Mouse (Mus musculus): ENCODE measurements around the gene Notch2.

DNA sequence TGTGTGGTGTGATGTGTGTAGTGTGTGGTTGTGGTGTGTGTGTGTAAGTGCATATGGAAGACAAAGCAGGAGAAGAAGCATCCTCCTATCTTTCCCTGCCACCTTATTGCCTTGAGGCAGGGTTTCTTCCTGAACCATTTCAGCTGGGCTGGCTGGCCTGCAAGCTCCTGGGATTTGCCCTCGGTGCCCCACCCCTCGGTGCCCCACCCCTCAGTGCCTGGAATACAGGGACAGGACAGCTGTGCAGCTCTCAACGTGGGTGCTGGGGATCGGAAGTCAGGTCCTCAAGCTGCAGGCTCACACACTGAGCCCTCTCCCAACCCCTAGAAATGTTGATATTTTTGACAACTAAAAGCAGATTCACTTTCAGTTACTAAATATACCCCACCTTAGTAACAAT lies 142.8 kb downstream of the Notch2 start:
- TF ChIP-seq CTCF (IDR thresholded peaks at IDR 0.05) (no peak), EP300 (IDR thresholded peaks at IDR 0.05) (no peak)

All from lung, postnatal 0 days (tissue).